30 mouse cellular contexts compared by ENCODE assay signal in genomic region chr8:11534494-11534893, GRCm38 (mm10). TPM values are rescaled to one million over a fixed set of nuclear protein-coding genes. Genes with fewer than 3 reads are reported as not detected.
A peak's percentile ranks its signal among the peaks of the same experiment; 100 is the strongest.
DNase-seq lines count a peak whose midpoint lies in the region; ATAC-seq and TF ChIP-seq lines count a peak whose summit lies in the region.
"Had no signal": no experiment of that assay in that cellular context is flagged by ENCODE, and none has a peak within 500 bp of the region (broad histone marks: within the 10 kb centered on the region; RNA-seq: fewer than 3 reads in every experiment).

No protein-coding gene starts in this region.

- peak; percentile 60; the same call in 1 of the 2 replicates for ATAC-seq in midbrain, embryonic 12.5 days (ENCODE audit: low FRiP score, low read depth)
- ATAC-seq in midbrain, embryonic 16.5 days, result no peak
- ATAC-seq in forebrain, embryonic 14.5 days, result peak; percentile 34; the same call in 1 of the 2 replicates
- no peak for ATAC-seq in intestine, embryonic 15.5 days
- ATAC-seq: activated CD4-positive, CD25-positive, alpha-beta regulatory T cell, adult 4 months; CD4-positive, CD25-positive, alpha-beta regulatory T cell, adult 4 months; intestine, postnatal 0 days had no signal

- peak; percentile 24 for DNase-seq in brain, embryonic 14.5 days (ENCODE audit: low read depth)
- no peak for DNase-seq in forebrain, embryonic 14.5 days (ENCODE audit: low spot score)
- DNase-seq in left cerebral cortex, adult 8-10 months (ENCODE audit: low spot score in 2 of 2), result no peak
- DNase-seq in adrenal gland, adult 18-20 months (ENCODE audit: low spot score in 2 of 2), result no peak
- DNase-seq: adrenal gland, adult 8-10 months; cerebellum, adult 18-20 months; cerebellum, postnatal 10 days; gastrocnemius, postnatal 25 days; heart, adult 11 months; heart, postnatal 4 days; kidney, adult 9 months; kidney, postnatal 10 days; layer of hippocampus, adult 9-11 months; lung, embryonic 14.5 days; lung, postnatal 36 days; thymus, adult 2 months; thymus, postnatal 36 days had no signal

- no peak overlapping the region for H3K27ac ChIP-seq in midbrain, embryonic 12.5 days (replicated peaks)
- H3K27ac ChIP-seq in midbrain, embryonic 16.5 days (ENCODE audit: low read length), result no peak overlapping the region
- H3K27ac ChIP-seq in forebrain, embryonic 14.5 days (ENCODE audit: low read depth, low read length), result no peak overlapping the region
- no peak overlapping the region for H3K27ac ChIP-seq in intestine, embryonic 15.5 days
- H3K27ac ChIP-seq: embryonic facial prominence, embryonic 13.5 days; hindbrain, embryonic 13.5 days; limb, embryonic 12.5 days; liver, embryonic 15.5 days; neural tube, embryonic 12.5 days had no signal

- TF ChIP-seq POLR2A in brain, embryonic 14.5 days (IDR thresholded peaks at IDR 0.05; ENCODE audit: borderline replicate concordance, extremely low read depth, insufficient read depth, insufficient read length, poor library complexity, severe bottlenecking), result no peak

- WGBS in midbrain, embryonic 12.5 days, result 13% methylated on average over 9 of the region's 9 CpGs
- WGBS in midbrain, embryonic 16.5 days, result 10% methylated on average over 9 of the region's 9 CpGs
- WGBS in forebrain, embryonic 14.5 days, result 9% methylated on average over 9 of the region's 9 CpGs
- 58% methylated on average over 9 of the region's 9 CpGs for WGBS in intestine, embryonic 15.5 days

- H3K4me1 ChIP-seq in midbrain, embryonic 12.5 days, result peaks cover 14% of the 10 kb centered on the region
- no peaks in the 10 kb centered on the region for H3K4me1 ChIP-seq in midbrain, embryonic 16.5 days (ENCODE audit: control insufficient read depth, insufficient read depth, low read length)
- H3K4me1 ChIP-seq in forebrain, embryonic 14.5 days (ENCODE audit: control insufficient read depth, insufficient read depth, low read length), result 0 out of 2 replicates have a peak, but pooled peaks cover 5% of the 10 kb centered on the region
- no peaks in the 10 kb centered on the region for H3K4me1 ChIP-seq in intestine, embryonic 15.5 days (replicated peaks)
- H3K4me1 ChIP-seq: embryonic facial prominence, embryonic 13.5 days; hindbrain, embryonic 13.5 days; limb, embryonic 12.5 days; liver, embryonic 15.5 days; neural tube, embryonic 12.5 days had no signal

- no peak overlapping the region for H3K9ac ChIP-seq in midbrain, embryonic 12.5 days (replicated peaks)
- no peak overlapping the region for H3K9ac ChIP-seq in midbrain, embryonic 16.5 days (ENCODE audit: low read depth, low read length)
- H3K9ac ChIP-seq in forebrain, embryonic 14.5 days (ENCODE audit: low read length), result no peak overlapping the region; the same call in 1 of the 2 replicates
- H3K9ac ChIP-seq in intestine, embryonic 15.5 days, result no peak overlapping the region
- H3K9ac ChIP-seq: embryonic facial prominence, embryonic 13.5 days; hindbrain, embryonic 13.5 days; limb, embryonic 12.5 days; liver, embryonic 15.5 days; lung, embryonic 14.5 days; neural tube, embryonic 12.5 days had no signal

- H3K36me3 ChIP-seq in midbrain, embryonic 12.5 days, result peaks cover 30% of the 10 kb centered on the region
- peaks cover 20% of the 10 kb centered on the region for H3K36me3 ChIP-seq in midbrain, embryonic 16.5 days (ENCODE audit: control insufficient read depth, insufficient read depth, low read length)
- H3K36me3 ChIP-seq in forebrain, embryonic 14.5 days (ENCODE audit: control insufficient read depth, insufficient read depth, low read length), result peaks cover 21% of the 10 kb centered on the region
- H3K36me3 ChIP-seq in intestine, embryonic 15.5 days, result peaks cover 16% of the 10 kb centered on the region

- H3K27me3 ChIP-seq in midbrain, embryonic 12.5 days, result no peaks in the 10 kb centered on the region
- no peaks in the 10 kb centered on the region for H3K27me3 ChIP-seq in midbrain, embryonic 16.5 days (ENCODE audit: control insufficient read depth, insufficient read depth, low read depth, low read length)
- no peaks in the 10 kb centered on the region for H3K27me3 ChIP-seq in forebrain, embryonic 14.5 days (replicated peaks; ENCODE audit: control insufficient read depth, insufficient read depth, low read length)
- no peaks in the 10 kb centered on the region for H3K27me3 ChIP-seq in intestine, embryonic 15.5 days (replicated peaks)
- H3K27me3 ChIP-seq: embryonic facial prominence, embryonic 13.5 days; hindbrain, embryonic 13.5 days; limb, embryonic 12.5 days; liver, embryonic 15.5 days; neural tube, embryonic 12.5 days had no signal

- H3K9me3 ChIP-seq in midbrain, embryonic 12.5 days, result no peaks in the 10 kb centered on the region
- H3K9me3 ChIP-seq in midbrain, embryonic 16.5 days (replicated peaks; ENCODE audit: control insufficient read depth, low read length, poor library complexity, severe bottlenecking), result no peaks in the 10 kb centered on the region
- H3K9me3 ChIP-seq in forebrain, embryonic 14.5 days (replicated peaks; ENCODE audit: control insufficient read depth, low read length), result no peaks in the 10 kb centered on the region
- no peaks in the 10 kb centered on the region for H3K9me3 ChIP-seq in intestine, embryonic 15.5 days
- H3K9me3 ChIP-seq: embryonic facial prominence, embryonic 13.5 days; hindbrain, embryonic 13.5 days; limb, embryonic 12.5 days; liver, embryonic 15.5 days; neural tube, embryonic 12.5 days had no signal

- H3K4me3 ChIP-seq in midbrain, embryonic 12.5 days, result no peak overlapping the region
- no peak overlapping the region for H3K4me3 ChIP-seq in midbrain, embryonic 16.5 days (ENCODE audit: low read depth, low read length)
- no peak overlapping the region for H3K4me3 ChIP-seq in forebrain, embryonic 14.5 days (ENCODE audit: low read depth, low read length)
- H3K4me3 ChIP-seq in intestine, embryonic 15.5 days (replicated peaks), result no peak overlapping the region
- H3K4me3 ChIP-seq: embryonic facial prominence, embryonic 13.5 days; hindbrain, embryonic 13.5 days; limb, embryonic 12.5 days; liver, embryonic 15.5 days; myocyte; neural tube, embryonic 12.5 days had no signal

- no peak overlapping the region for H3K4me2 ChIP-seq in midbrain, embryonic 12.5 days (replicated peaks)
- H3K4me2 ChIP-seq in midbrain, embryonic 16.5 days (ENCODE audit: low read length), result no peak overlapping the region
- no peak overlapping the region for H3K4me2 ChIP-seq in forebrain, embryonic 14.5 days (ENCODE audit: low read length)
- no peak overlapping the region for H3K4me2 ChIP-seq in intestine, embryonic 15.5 days (replicated peaks)
- H3K4me2 ChIP-seq: embryonic facial prominence, embryonic 13.5 days; heart, embryonic 11.5 days; hindbrain, embryonic 13.5 days; limb, embryonic 12.5 days; liver, embryonic 15.5 days; lung, embryonic 14.5 days; neural tube, embryonic 12.5 days had no signal

- TF ChIP-seq CTCF in brain, embryonic 14.5 days (IDR thresholded peaks at IDR 0.05; ENCODE audit: borderline replicate concordance, extremely low read depth, insufficient read depth, insufficient read length), result no peak

RNA-seq across cellular contexts. Expression of gene Cars2, which starts 16.1 kb away (rescaled TPM):
- 17.6 and 20.9 TPM in 2 replicates for polyA plus RNA-seq in midbrain, embryonic 12.5 days (2016; fragmentation: Nextera tagmentation; extraction: Ambion mirVana)
- 21.8 and 22.4 TPM in 2 replicates for polyA plus RNA-seq in midbrain, embryonic 16.5 days (2015; fragmentation: Nextera tagmentation; extraction: Ambion mirVana)
- 44.1 and 54.9 TPM in 2 replicates for polyA plus RNA-seq in brain, embryonic 14.5 days (2012; rRNA removed)
- polyA plus RNA-seq in forebrain, embryonic 14.5 days (2014; fragmentation: Nextera tagmentation; extraction: Ambion mirVana), result 26.0 and 30.5 TPM in 2 replicates
- 26.2 and 33.1 TPM in 2 replicates for polyA plus RNA-seq in intestine, embryonic 15.5 days (2015; fragmentation: Nextera tagmentation; extraction: Ambion mirVana)
- 10 to 100 TPM; 15.8 to 21.2 (median 18.4) TPM for total RNA-seq in left cerebral cortex, adult 8-10 months (2022)
- total RNA-seq in adrenal gland, adult 18-20 months (2021), result 10 to 100 TPM; 49.3 to 54.2 TPM

RNA-seq across cellular contexts. Expression of gene Ing1, which starts 20.9 kb away (rescaled TPM):
- polyA plus RNA-seq in midbrain, embryonic 12.5 days (2016; fragmentation: Nextera tagmentation; extraction: Ambion mirVana), result 45.2 and 49.3 TPM in 2 replicates
- polyA plus RNA-seq in midbrain, embryonic 16.5 days (2015; fragmentation: Nextera tagmentation; extraction: Ambion mirVana), result 39.3 and 42.4 TPM in 2 replicates
- 57.3 and 69.9 TPM in 2 replicates for polyA plus RNA-seq in brain, embryonic 14.5 days (2012; rRNA removed)
- 49.1 and 50.8 TPM in 2 replicates for polyA plus RNA-seq in forebrain, embryonic 14.5 days (2014; fragmentation: Nextera tagmentation; extraction: Ambion mirVana)
- 34.2 and 35.0 TPM in 2 replicates for polyA plus RNA-seq in intestine, embryonic 15.5 days (2015; fragmentation: Nextera tagmentation; extraction: Ambion mirVana)
- total RNA-seq in left cerebral cortex, adult 8-10 months (2022), result 10 to 100 TPM; 45.0 to 51.2 (median 48.0) TPM
- total RNA-seq in adrenal gland, adult 18-20 months (2021), result 10 to 100 TPM; 30.3 to 36.6 TPM

RNA-seq across cellular contexts. Expression of gene Naxd, which starts 37.2 kb away (rescaled TPM):
- polyA plus RNA-seq in midbrain, embryonic 12.5 days (2016; fragmentation: Nextera tagmentation; extraction: Ambion mirVana), result 117 and 122 TPM in 2 replicates
- 129 and 132 TPM in 2 replicates for polyA plus RNA-seq in midbrain, embryonic 16.5 days (2015; fragmentation: Nextera tagmentation; extraction: Ambion mirVana)
- polyA plus RNA-seq in brain, embryonic 14.5 days (2012; rRNA removed), result 126 and 165 TPM in 2 replicates
- 158 and 170 TPM in 2 replicates for polyA plus RNA-seq in forebrain, embryonic 14.5 days (2014; fragmentation: Nextera tagmentation; extraction: Ambion mirVana)
- 94.4 and 101 TPM in 2 replicates for polyA plus RNA-seq in intestine, embryonic 15.5 days (2015; fragmentation: Nextera tagmentation; extraction: Ambion mirVana)
- 10 to 100 TPM; 48.7 to 62.5 (median 56.0) TPM for total RNA-seq in left cerebral cortex, adult 8-10 months (2022)
- total RNA-seq in adrenal gland, adult 18-20 months (2021), result 10 to 100 TPM; 67.0 to 72.6 TPM

RNA-seq across cellular contexts. Expression of gene Rab20, which starts 56.0 kb away (rescaled TPM):
- 0.22 and 0.50 TPM in 2 replicates for polyA plus RNA-seq in midbrain, embryonic 12.5 days (2016; fragmentation: Nextera tagmentation; extraction: Ambion mirVana)
- polyA plus RNA-seq in midbrain, embryonic 16.5 days (2015; fragmentation: Nextera tagmentation; extraction: Ambion mirVana), result 0.53 and 0.77 TPM in 2 replicates
- 0.55 and 0.85 TPM in 2 replicates for polyA plus RNA-seq in brain, embryonic 14.5 days (2012; rRNA removed)
- polyA plus RNA-seq in forebrain, embryonic 14.5 days (2014; fragmentation: Nextera tagmentation; extraction: Ambion mirVana), result 0.66 and 1.0 TPM in 2 replicates
- 14.8 and 16.5 TPM in 2 replicates for polyA plus RNA-seq in intestine, embryonic 15.5 days (2015; fragmentation: Nextera tagmentation; extraction: Ambion mirVana)
- 1 to 10 TPM in 2 of 4 experiments, under 1 TPM in 2; 0.35 to 1.6 (median 0.78) TPM for total RNA-seq in left cerebral cortex, adult 8-10 months (2022)
- total RNA-seq in adrenal gland, adult 18-20 months (2021), result 1 to 10 TPM; 6.9 to 7.5 TPM

Comparison
In these comparisons a context has a peak if more than half of its experiments do, and no peak if none do; other contexts are left out.
1. ATAC-seq: peak in midbrain, embryonic 12.5 days (single experiment) and forebrain, embryonic 14.5 days (single experiment); none in midbrain, embryonic 16.5 days (single experiment) and intestine, embryonic 15.5 days (single experiment).